Mouse (Mus musculus): ENCODE measurements around the gene Stum.

DNA sequence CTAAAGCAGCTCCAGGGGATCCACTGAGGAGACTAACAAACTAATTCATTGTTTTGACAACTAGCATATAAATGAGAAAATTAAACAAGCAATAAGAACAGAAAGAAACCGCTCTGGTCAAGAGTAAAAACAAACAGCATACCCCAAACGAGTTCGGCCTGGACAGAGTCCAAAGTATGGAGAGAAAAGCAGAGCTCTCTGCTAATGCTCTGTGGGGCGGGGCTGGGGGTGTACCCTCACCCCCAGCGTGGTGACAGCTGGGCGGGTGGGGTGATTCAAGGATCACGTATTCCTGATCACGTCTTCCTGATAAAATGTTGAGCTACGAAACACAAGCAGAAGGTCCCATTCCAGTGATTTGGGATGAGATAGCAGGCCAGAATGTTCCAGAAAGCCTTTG lies 9.5 kb upstream of the Stum start:
- TF ChIP-seq FLI1 (IDR thresholded peaks at IDR 0.05; ENCODE audit: low read length) (no peak), GATA1 (IDR thresholded peaks at IDR 0.05; ENCODE audit: borderline replicate concordance, low read length) (no peak)
